In genomic region chr2:144369020-144369421, GRCm38 (mm10) we compare ENCODE assay signal across 8 mouse cellular contexts. TPM values are rescaled to one million over a fixed set of nuclear protein-coding genes. Genes with fewer than 3 reads are reported as not detected.
DNase-seq lines count a peak whose midpoint lies in the region; ATAC-seq lines count a peak whose summit lies in the region.

No protein-coding gene starts in this region.

- peaks cover 17% of the 10 kb centered on the region for H3K4me1 ChIP-seq in heart, embryonic 12.5 days (replicated peaks)
- peaks cover 16% of the 10 kb centered on the region for H3K4me1 ChIP-seq in forebrain, embryonic 15.5 days
- peaks cover 5% of the 10 kb centered on the region; the same call in 1 of the 2 replicates for H3K4me1 ChIP-seq in liver, embryonic 11.5 days (replicated peaks; ENCODE audit: control insufficient read depth, insufficient read depth, low read length)

- H3K27ac ChIP-seq in heart, embryonic 12.5 days (ENCODE audit: poor library complexity, severe bottlenecking) = peak overlapping the region; percentile 90
- H3K27ac ChIP-seq in forebrain, embryonic 15.5 days (replicated peaks) = peak overlapping the region; percentile 96
- peak overlapping the region; percentile 94 for H3K27ac ChIP-seq in liver, embryonic 11.5 days (ENCODE audit: low read depth, low read length)

- peak overlapping the region; percentile 72 for H3K4me3 ChIP-seq in heart, embryonic 12.5 days
- peak overlapping the region; percentile 79 for H3K4me3 ChIP-seq in forebrain, embryonic 15.5 days
- H3K4me3 ChIP-seq in liver, embryonic 11.5 days (ENCODE audit: low read depth, low read length) = peak overlapping the region; percentile 80

- 0% methylated on average over 41 of the region's 43 CpGs for WGBS in heart, embryonic 12.5 days
- WGBS in forebrain, embryonic 15.5 days = 0% methylated on average over 42 of the region's 43 CpGs
- under 1% methylated on average over 41 of the region's 43 CpGs for WGBS in liver, embryonic 11.5 days

- DNase-seq in heart, adult 11 months = no peak
- DNase-seq in 3T3-L1 (ENCODE audit: low read depth, low spot score) = peak; percentile 74
- DNase-seq in ZHBTc4 (ENCODE audit: low read depth, low spot score) = peak; percentile 94
- no peak for DNase-seq in liver, embryonic 11.5 days (ENCODE audit: low spot score)
- DNase-seq in skeletal muscle tissue, adult 2 months (ENCODE audit: low read depth, low spot score) = peak; percentile 69
- DNase-seq in yolk sac, embryonic 10.5 days (ENCODE audit: low spot score) = no peak

- peak; percentile 86 for ATAC-seq in heart, embryonic 12.5 days (ENCODE audit: insufficient number of reproducible peaks, low FRiP score)
- peak; percentile 92 for ATAC-seq in forebrain, embryonic 15.5 days (replicated peaks)
- ATAC-seq in liver, embryonic 11.5 days (replicated peaks; ENCODE audit: low FRiP score) = peak; percentile 83

- H3K9ac ChIP-seq in heart, embryonic 12.5 days = peak overlapping the region; percentile 87
- peak overlapping the region; percentile 87 for H3K9ac ChIP-seq in forebrain, embryonic 15.5 days (replicated peaks)
- peak overlapping the region; percentile 91 for H3K9ac ChIP-seq in liver, embryonic 11.5 days (ENCODE audit: low read depth, low read length)

- H3K36me3 ChIP-seq in heart, embryonic 12.5 days = peaks cover 11% of the 10 kb centered on the region
- H3K36me3 ChIP-seq in forebrain, embryonic 15.5 days = peaks cover 11% of the 10 kb centered on the region
- H3K36me3 ChIP-seq in liver, embryonic 11.5 days (ENCODE audit: control insufficient read depth, insufficient read depth, low read length) = 0 out of 2 replicates have a peak, but pooled peaks cover 6% of the 10 kb centered on the region

- H3K9me3 ChIP-seq in heart, embryonic 12.5 days (replicated peaks) = no peaks in the 10 kb centered on the region
- H3K9me3 ChIP-seq in forebrain, embryonic 15.5 days = no peaks in the 10 kb centered on the region
- no peaks in the 10 kb centered on the region for H3K9me3 ChIP-seq in liver, embryonic 11.5 days (ENCODE audit: control insufficient read depth, low read length)

- H3K4me2 ChIP-seq in heart, embryonic 12.5 days = peak overlapping the region; percentile 82
- H3K4me2 ChIP-seq in forebrain, embryonic 15.5 days (replicated peaks) = peak overlapping the region; percentile 60
- peak overlapping the region; percentile 91 for H3K4me2 ChIP-seq in liver, embryonic 11.5 days

- H3K27me3 ChIP-seq in heart, embryonic 12.5 days (replicated peaks) = no peaks in the 10 kb centered on the region
- H3K27me3 ChIP-seq in forebrain, embryonic 15.5 days = no peaks in the 10 kb centered on the region
- no peaks in the 10 kb centered on the region for H3K27me3 ChIP-seq in liver, embryonic 11.5 days (replicated peaks; ENCODE audit: control insufficient read depth, insufficient read depth, low read length)

RNA-seq across cellular contexts. Expression of gene Pet117, which starts 0.2 kb away (rescaled TPM):
- polyA plus RNA-seq in heart, embryonic 12.5 days (2016; fragmentation: Nextera tagmentation; extraction: Ambion mirVana) = 0.90 and 3.8 TPM in 2 replicates
- 1.6 TPM in 1 of 2 replicates, not detected in the other for polyA plus RNA-seq in forebrain, embryonic 15.5 days (2015; fragmentation: Nextera tagmentation; extraction: Ambion mirVana)
- 0.40 and 0.80 TPM in 2 replicates for polyA plus RNA-seq in liver, embryonic 11.5 days (2014; fragmentation: Nextera tagmentation; extraction: Ambion mirVana)

RNA-seq across cellular contexts. Expression of gene Kat14, which starts 0.2 kb away (rescaled TPM):
- polyA plus RNA-seq in heart, embryonic 12.5 days (2016; fragmentation: Nextera tagmentation; extraction: Ambion mirVana) = 27.3 and 27.5 TPM in 2 replicates
- polyA plus RNA-seq in forebrain, embryonic 15.5 days (2015; fragmentation: Nextera tagmentation; extraction: Ambion mirVana) = 28.3 and 28.6 TPM in 2 replicates
- 33.5 and 34.8 TPM in 2 replicates for polyA plus RNA-seq in liver, embryonic 11.5 days (2014; fragmentation: Nextera tagmentation; extraction: Ambion mirVana)

RNA-seq across cellular contexts. Expression of gene Ovol2, which starts 37.1 kb away (rescaled TPM):
- polyA plus RNA-seq in heart, embryonic 12.5 days (2016; fragmentation: Nextera tagmentation; extraction: Ambion mirVana) = 0.12 and 0.20 TPM in 2 replicates
- polyA plus RNA-seq in forebrain, embryonic 15.5 days (2015; fragmentation: Nextera tagmentation; extraction: Ambion mirVana) = not detected in 2 replicates
- polyA plus RNA-seq in liver, embryonic 11.5 days (2014; fragmentation: Nextera tagmentation; extraction: Ambion mirVana) = 0.14 TPM in 1 of 2 replicates, not detected in the other

Comparison
In these comparisons a context has a peak if more than half of its experiments do, and no peak if none do; other contexts are left out.
1. DNase-seq: peak in 3T3-L1 (single experiment), ZHBTc4 (single experiment) and skeletal muscle tissue, adult 2 months (single experiment); none in heart, adult 11 months (single experiment), liver, embryonic 11.5 days (single experiment) and yolk sac, embryonic 10.5 days (single experiment).
2. Peak in every context shown above with its lines, with median percentiles within 50 percentile points of each other: ATAC-seq, H3K27ac ChIP-seq, H3K4me2 ChIP-seq, H3K4me3 ChIP-seq and H3K9ac ChIP-seq.